Mouse (Mus musculus): ENCODE measurements at regions not wholly inside any gene's neighbourhood (a gene's known extent, or its start where the extent isn't known, plus 50 kb on each side); places are given as distances from the start of the nearest gene placed in this dataset.

- no peak for DNase-seq (ENCODE audit: low spot score in 2 of 2)
Observed at GRCm38 (mm10) chr10:119055199-119055785, 184.6 kb downstream of the Cand1 start.

GRCm38 (mm10) chr10:119054191-119055175 is 184.5 kb upstream of the Dyrk2 start:
- DNase-seq (ENCODE audit: low spot score in 2 of 2): no peak

DNA sequence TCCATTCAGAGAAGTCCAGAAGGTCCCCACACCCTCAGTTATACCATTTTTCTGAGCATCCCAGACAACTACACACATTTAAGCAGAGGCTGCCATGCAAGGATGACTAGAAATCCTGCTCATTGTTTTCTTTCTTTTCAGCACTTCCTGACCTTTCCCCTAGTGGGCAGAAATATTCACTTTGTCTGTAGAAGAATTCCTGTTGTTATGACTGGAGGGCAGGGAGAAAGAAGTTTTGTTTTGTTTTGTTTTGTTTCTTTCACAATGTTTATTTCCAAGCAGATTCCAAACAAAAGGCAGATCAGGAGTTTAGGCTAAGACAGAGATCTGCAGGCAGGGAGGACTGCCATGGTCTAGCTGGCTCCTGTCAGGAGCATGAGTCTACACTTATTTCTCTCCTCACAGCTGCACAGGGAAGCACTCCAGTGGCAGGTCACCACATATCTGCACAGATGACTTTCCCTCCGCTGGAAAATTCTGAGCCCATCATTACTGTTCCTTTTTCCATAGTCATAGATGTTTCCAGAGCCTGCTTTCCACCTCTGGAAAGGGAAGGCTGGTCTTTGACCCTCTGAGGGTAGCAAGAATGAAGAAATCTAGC is 182.5 kb upstream of the Dyrk2 start:
- DNase-seq (ENCODE audit: low spot score in 2 of 2): no peak

DNA sequence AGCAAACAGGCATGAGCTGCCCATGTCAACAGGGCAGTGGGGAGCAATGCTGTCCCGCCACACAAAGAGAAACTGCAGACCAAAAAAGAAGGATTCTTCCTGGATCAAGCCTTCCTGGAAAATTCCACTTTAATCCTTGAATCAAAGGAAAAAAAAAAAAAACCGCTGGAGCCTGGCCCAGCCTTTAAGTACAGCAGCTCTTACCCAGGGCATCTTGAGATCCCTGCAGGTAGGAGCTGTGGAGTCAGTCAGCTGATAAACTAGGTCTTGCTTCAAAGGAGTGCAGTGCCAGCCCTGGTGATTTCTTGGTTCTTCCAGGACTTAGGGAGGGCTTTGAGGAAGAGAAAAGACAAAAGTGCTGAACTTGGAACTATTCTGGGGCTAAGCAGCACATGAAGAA is 181.6 kb upstream of the Dyrk2 start:
- DNase-seq (ENCODE audit: low spot score in 2 of 2): no peak

- DNase-seq (ENCODE audit: low spot score in 2 of 2): peak; percentile 14 to 29
Observed at GRCm38 (mm10) chr10:119050017-119050685, 180.1 kb upstream of the Dyrk2 start.

GRCm38 (mm10) chr10:119048643-119049420 is 178.8 kb upstream of the Dyrk2 start:
- no peak for DNase-seq (ENCODE audit: low spot score in 2 of 2)

DNA sequence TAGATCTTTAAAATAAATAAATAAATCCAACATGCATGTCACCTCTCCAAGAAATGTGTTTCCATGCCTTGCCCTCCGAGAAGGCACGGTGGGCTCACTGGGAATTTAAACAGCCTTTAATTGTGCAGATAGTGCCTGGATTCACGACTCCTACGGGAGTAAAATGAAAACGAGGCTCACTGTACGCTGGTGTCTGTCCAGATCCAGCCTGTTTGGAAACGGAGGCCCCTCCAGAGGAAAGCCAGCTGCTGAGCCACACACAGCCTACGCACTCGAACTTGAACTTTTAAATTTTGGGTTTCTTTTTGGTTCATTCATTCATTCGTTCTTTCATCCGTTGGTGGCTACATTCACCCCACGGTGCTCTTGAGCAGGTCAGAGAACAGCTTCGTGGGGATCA is 175.1 kb upstream of the Dyrk2 start:
- no peak for DNase-seq (ENCODE audit: low spot score in 2 of 2)

DNA sequence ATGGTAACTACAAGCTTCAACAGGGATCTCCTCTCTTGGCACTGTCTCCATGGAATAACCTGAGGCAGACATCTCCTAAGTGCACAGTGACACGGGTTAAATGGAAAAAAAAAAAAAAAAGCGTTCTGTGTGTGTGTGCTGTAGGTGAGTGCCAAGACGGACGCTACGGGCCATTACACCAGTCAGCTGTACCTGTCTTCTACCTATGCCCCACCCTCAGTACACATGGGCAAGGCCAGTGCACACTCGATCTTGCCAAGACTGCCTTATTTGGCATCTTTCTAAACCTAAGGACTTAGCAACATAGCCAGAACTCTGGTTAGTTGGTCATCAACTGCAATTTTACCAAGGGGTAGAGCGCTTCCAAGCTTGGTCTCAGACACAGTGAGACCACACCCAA is 173.1 kb upstream of the Dyrk2 start:
- no peak for DNase-seq (ENCODE audit: low spot score in 2 of 2)

GRCm38 (mm10) chr10:119040205-119040604 is 170.2 kb upstream of the Dyrk2 start:
- no peak for DNase-seq (ENCODE audit: low spot score in 2 of 2)

GRCm38 (mm10) chr10:119039732-119040131 is 169.7 kb upstream of the Dyrk2 start:
- DNase-seq (ENCODE audit: low spot score in 2 of 2): no peak

- no peak for DNase-seq (ENCODE audit: low spot score in 2 of 2)
Observed at GRCm38 (mm10) chr10:119038991-119039390, 169.0 kb upstream of the Dyrk2 start.

DNA sequence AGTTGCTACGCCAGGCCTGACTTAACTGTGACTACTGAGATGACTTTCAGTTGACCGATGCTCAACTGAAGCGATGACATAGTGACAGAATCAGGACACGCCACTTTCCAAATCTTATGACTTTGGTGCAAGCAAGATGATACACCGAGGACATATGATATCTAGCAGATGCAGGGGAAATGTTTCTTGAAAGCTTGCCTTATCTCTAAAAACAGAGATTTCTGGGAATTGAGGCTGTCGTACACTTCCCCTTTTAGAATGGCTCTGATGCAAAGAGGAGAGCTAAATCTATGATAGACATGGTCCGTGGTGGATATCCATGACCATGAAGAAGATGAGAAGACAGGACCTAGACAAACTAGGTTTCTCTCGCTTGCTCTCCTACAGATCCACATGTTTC is 167.8 kb upstream of the Dyrk2 start:
- no peak for DNase-seq (ENCODE audit: low spot score in 2 of 2)

GRCm38 (mm10) chr10:119035863-119036262 is 165.9 kb upstream of the Dyrk2 start:
- no peak for DNase-seq (ENCODE audit: low spot score in 2 of 2)

- DNase-seq (ENCODE audit: low spot score in 2 of 2): no peak
Observed at GRCm38 (mm10) chr10:119034396-119034795, 164.4 kb upstream of the Dyrk2 start.

- DNase-seq (ENCODE audit: low spot score in 2 of 2): peak in 1 of 2 experiments; percentile 34
Observed at GRCm38 (mm10) chr10:119031282-119032275, 161.6 kb upstream of the Dyrk2 start.

DNA sequence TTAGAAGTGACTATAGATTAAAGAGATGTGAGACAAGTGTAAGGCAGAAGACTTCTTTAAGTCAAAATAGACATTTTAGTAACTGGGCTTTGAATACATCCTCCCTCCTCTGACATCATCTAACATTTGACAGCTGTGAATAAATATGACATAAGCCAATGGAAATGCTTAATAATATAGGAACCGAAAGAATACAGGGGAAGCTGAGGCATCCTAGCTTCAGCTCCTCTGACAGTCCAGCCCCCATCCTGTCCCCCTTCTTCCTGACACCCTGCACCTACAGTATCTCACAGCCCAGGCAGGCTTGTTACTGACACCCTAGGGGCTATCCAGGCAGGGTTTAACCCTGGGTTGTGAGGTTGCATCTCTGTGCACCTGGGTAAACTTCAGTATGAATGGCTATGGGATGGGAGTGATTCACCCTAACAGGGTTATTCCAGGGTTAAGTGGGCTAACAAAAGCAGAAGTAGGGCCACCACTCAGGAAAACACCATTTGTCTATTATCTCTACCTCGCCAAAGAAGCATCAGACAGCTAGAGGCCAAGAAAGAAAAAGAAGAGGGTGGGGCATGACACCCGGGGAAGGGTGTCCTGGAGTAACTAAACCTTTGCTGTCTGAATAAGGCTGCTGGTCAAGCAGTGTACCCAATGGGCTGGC is 158.6 kb upstream of the Dyrk2 start:
- no peak for DNase-seq (ENCODE audit: low spot score in 2 of 2)

DNA sequence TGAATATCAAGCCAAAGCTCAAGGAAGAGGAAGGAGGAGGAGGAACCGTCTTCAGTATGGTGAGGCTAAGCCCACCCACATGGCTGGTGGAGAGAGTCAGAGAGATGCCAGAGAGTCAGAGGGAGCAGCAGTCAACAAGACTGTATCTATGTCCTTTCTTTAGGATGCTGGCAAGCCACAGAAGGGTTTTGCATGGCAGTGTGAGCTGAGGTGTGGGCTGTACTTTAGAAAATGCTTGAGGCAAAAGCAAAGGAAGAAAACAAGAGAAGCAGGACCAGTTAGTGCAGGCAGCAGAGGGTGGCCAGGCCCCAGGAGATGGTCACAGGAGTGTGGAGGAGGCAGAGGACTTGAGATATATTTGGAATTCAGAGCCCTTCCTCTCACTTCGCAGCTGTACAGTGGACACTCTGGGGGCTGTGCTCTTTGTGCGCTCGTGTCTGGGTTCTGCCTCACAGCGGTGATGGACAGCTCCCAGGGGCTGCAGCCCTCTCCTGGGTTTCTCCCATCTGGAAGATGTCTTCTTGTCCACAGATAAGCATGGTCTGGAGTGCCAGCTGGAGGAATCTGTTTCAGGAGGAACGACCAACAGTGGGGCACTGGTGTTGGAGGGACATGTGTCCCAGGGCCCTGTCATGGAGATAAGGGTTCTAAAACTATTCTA is 157.4 kb upstream of the Dyrk2 start:
- DNase-seq (ENCODE audit: low spot score in 2 of 2): no peak

GRCm38 (mm10) chr10:119026291-119026690 is 156.3 kb upstream of the Dyrk2 start:
- DNase-seq (ENCODE audit: low spot score in 2 of 2): no peak

DNA sequence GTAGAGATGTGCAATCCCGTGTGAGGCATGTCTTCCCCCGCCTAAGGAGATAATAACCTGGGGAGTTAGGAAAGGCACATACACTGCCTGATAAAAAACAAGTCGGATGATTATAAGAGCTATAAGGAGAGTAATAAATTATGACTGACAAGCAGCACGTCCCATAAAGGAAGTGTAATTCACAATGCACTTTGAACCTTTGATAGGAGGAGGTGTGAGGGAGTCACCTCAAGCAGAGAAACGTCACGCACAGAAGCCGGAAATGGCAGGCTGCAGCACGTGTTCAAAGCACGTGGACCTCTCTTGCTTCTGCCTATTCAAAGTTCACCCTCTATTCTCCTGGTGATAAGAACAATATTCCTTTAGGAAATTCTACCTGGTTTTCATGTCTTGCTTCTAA is 154.4 kb upstream of the Dyrk2 start:
- DNase-seq (ENCODE audit: low spot score in 2 of 2): no peak
